Mouse (Mus musculus): ENCODE data around the gene Pou3f1.
"Not testable (repeated sequence)": the region's sequence is repeated elsewhere in the genome, so short reads cannot be mapped to it uniquely, and the experiment has no call there.

- TF ChIP-seq CTCF (IDR thresholded peaks at IDR 0.05; ENCODE audit: insufficient read depth, low read length); POLR2A (IDR thresholded peaks at IDR 0.05; ENCODE audit: borderline replicate concordance, extremely low read depth, low read depth, low read length): not testable (repeated sequence)
Measured at GRCm38 (mm10) chr4:124708200-124708517, 51.6 kb downstream of the Pou3f1 start.
